Mouse (Mus musculus) heart, embryonic 10.5 days (tissue): ENCODE data around the gene Shq1. TPM values are rescaled to one million over a fixed set of nuclear protein-coding genes. Genes with fewer than 3 reads are reported as not detected.

Source experiments
- DNase-seq: peaks from one replicate; pipeline ENCODE4 v3.0.0-alpha.2; 2017; ENCODE audit warnings: low spot score
- H3K27ac ChIP-seq: fragments of 300-500 bp; sonication (generic); 2 replicates; pipeline ENCODE4 v1.5.1; 2016; ENCODE audit warnings: mild to moderate bottlenecking
- H3K27me3 ChIP-seq: fragments of 300-500 bp; sonication (generic); 2 replicates; pipeline ENCODE4 v1.6.1; 2016; ENCODE audit warnings: mild to moderate bottlenecking; ENCODE audit not compliant: poor library complexity, insufficient read depth, severe bottlenecking
- H3K36me3 ChIP-seq: fragments of 300-500 bp; sonication (generic); 2 replicates; pipeline ENCODE4 v1.6.1; 2016; ENCODE audit warnings: mild to moderate bottlenecking, moderate library complexity
- H3K4me1 ChIP-seq: fragments of 300-500 bp; sonication (generic); 2 replicates; pipeline ENCODE4 v1.6.1; 2016; ENCODE audit warnings: mild to moderate bottlenecking
- H3K4me3 ChIP-seq: fragments of 300-500 bp; sonication (generic); 2 replicates; pipeline ENCODE4 v1.5.1; 2016; ENCODE audit warnings: mild to moderate bottlenecking, moderate library complexity
- H3K9me3 ChIP-seq: fragments of 300-500 bp; sonication (generic); 2 replicates; pipeline ENCODE4 v1.6.1; 2016; ENCODE audit warnings: mild to moderate bottlenecking, moderate library complexity
- WGBS: fragments of 180-500 bp; shearing (Covaris S2); methylation state at CpG from one replicate; pipeline ENCODE4 v1.1.7; 2016; 5-methylcytosine and 5-hydroxymethylcytosine counted together
- polyA plus RNA-seq: library from polyadenylated mRNA; unstranded; fragments of >200 nt; fragmentation: Nextera tagmentation; extraction: Ambion mirVana; gene quantifications from 2 replicates; pipeline ENCODE4 v1.2.1, GENCODE M21; 2016

Gene Shq1
- polyA plus RNA-seq, 1 experiment from 2014 or later = 17.8 TPM

DNA sequence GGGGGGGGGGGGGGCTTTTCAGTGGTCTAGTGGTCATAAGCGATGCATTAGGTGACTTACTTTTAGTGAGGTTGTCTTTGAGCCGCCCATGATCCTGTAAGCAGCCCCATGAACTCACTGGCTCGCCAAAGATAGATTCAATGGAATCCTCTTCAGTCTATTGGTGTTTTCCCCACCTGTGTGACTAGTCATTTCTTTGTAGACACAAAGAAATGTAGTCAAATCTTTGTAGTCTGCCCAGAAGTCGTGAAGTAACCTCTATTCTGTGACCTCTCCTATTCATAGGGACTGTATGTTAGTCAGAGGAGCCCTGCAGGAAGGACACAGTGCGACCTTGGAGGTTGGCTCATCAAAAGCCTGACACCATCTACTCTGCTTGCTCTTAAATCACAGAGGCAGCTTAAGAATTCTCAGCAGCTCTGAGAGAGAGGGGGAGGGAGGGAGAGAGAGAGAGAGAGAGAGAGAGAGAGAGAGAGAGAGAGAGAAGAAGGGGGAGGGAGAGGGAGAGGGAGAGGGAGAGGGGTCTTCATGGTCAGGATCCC lies 150.3 kb downstream of the Shq1 start:
- H3K27me3 ChIP-seq = peaks cover 58% of the 10 kb centered on the region
- no peak for DNase-seq
- 71% methylated on average over 5 of the region's 5 CpGs for WGBS

DNA sequence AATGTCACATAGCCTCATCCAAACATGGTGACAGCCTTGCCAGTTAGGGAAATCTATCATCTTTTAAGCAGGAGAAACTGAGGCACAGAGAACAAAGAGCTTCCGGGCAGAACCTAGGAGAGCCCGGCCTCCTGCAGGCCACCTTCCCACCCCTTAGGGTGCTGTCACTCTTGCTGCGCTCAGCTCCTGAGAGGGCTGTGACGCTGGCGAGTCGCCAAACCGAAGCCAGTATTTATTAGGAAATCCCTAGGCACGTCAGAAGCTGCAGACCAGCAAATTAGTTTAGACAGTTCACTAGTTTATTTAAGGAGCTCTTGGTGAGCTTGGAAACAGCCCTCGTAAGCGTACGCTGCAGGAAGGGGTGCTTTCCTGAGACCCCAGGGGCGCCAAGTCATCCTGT lies 151.1 kb downstream of the Shq1 start:
- H3K9me3 ChIP-seq = no peaks in the 10 kb centered on the region
- 68% methylated on average over 12 of the region's 12 CpGs for WGBS
- no peak overlapping the region for H3K4me3 ChIP-seq
- H3K4me1 ChIP-seq = peaks cover 30% of the 10 kb centered on the region
- H3K27me3 ChIP-seq = peaks cover 54% of the 10 kb centered on the region
- no peak overlapping the region for H3K27ac ChIP-seq
- DNase-seq = no peak
- H3K36me3 ChIP-seq = no peaks in the 10 kb centered on the region

More for the DNA sequence above, 150.3 kb downstream of the Shq1 start:
- Histone ChIP-seq H3K4me1 (peaks cover 32% of the 10 kb centered on the region), H3K27ac (no peak overlapping the region), H3K36me3 (no peaks in the 10 kb centered on the region), H3K4me3 (no peak overlapping the region), H3K9me3 (no peaks in the 10 kb centered on the region)

Other genes with a start within 250 kb of the Shq1 start
- gene Gxylt2, start 33.6 kb upstream of the Shq1 start, polyA plus RNA-seq = 0.74 and 1.3 TPM in 2 replicates
- 15.2 and 20.3 TPM in 2 replicates for gene Ppp4r2, start 162.5 kb upstream of the Shq1 start, polyA plus RNA-seq